Mouse (Mus musculus) urinary bladder, postnatal 25 days (tissue): ENCODE measurements around the gene Olfr1277.

Experiments
- DNase-seq: peaks from one replicate; pipeline ENCODE4 v3.0.0; 2022; ENCODE audit warnings: low spot score

Olfr1277 gene

GRCm38 (mm10) chr2:111274006-111274405 lies at the start of gene Olfr1277:
Olfr1277 (minus strand) TSS chr2:111274106.
- no peak for DNase-seq

GRCm38 (mm10) chr2:111313717-111314116 lies 39.8 kb upstream of the Olfr1277 start, which contains the start of gene Olfr1280:
Olfr1280 (plus strand) TSS chr2:111314017.
- no peak for DNase-seq

GRCm38 (mm10) chr2:111300374-111300773 lies 26.5 kb upstream of the Olfr1277 start, which contains the start of gene Olfr1279:
Olfr1279 (plus strand) TSS chr2:111300635.
- no peak for DNase-seq

GRCm38 (mm10) chr2:111298541-111298940 lies 24.6 kb upstream of the Olfr1277 start:
- DNase-seq = no peak

GRCm38 (mm10) chr2:111289836-111290235 lies 15.9 kb upstream of the Olfr1277 start, which contains the start of gene Olfr1278:
Olfr1278 (plus strand) TSS chr2:111290136.
- DNase-seq = no peak

- no peak for DNase-seq
These were observed 19.7 kb downstream of the Olfr1277 start, which contains the start of gene Olfr1276 for GRCm38 (mm10) chr2:111254216-111254615. Olfr1276 (plus strand) TSS chr2:111254516.

GRCm38 (mm10) chr2:111235186-111235585 lies 38.7 kb downstream of the Olfr1277 start, which contains the start of gene Olfr1275:
Olfr1275 (minus strand) TSS chr2:111235286.
- no peak for DNase-seq

GRCm38 (mm10) chr2:111229502-111229901 lies 44.4 kb downstream of the Olfr1277 start, which contains the start of gene 4930430A15Rik:
4930430A15Rik (minus strand) TSS chr2:111229602.
- DNase-seq = no peak
